Mouse (Mus musculus) ovary, postnatal 36 days (tissue): ENCODE measurements at regions not wholly inside any gene's neighbourhood (a gene's known extent, or its start where the extent isn't known, plus 50 kb on each side); places are given as distances from the start of the nearest gene placed in this dataset.
A peak's percentile ranks its signal among the peaks of the same experiment; 100 is the strongest.

ENCODE experiments used
- DNase-seq: peaks from one replicate; pipeline ENCODE4 v3.0.0; 2022; ENCODE audit warnings: low spot score, mixed read lengths

DNA sequence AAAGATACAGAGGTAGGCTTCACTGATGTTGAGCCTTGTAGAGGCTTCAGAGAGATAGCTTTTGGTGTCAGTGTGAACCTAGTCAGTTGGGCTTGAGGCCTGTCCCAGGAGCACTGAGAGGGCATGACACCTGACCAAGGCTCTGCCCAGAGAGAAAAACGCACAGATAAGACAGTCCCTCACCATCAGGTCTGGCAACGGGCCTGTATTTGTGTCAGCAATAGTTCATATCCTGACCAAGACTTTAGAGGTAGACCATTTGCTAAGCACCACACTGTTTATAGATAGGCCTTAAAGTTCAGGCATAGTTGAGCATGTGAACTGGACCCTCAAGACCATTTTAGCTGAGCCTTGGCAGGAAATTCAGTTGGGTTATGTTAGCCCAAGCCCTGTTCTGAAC, 60.4 kb upstream of the C2cd4b start:
- no peak for DNase-seq

DNA sequence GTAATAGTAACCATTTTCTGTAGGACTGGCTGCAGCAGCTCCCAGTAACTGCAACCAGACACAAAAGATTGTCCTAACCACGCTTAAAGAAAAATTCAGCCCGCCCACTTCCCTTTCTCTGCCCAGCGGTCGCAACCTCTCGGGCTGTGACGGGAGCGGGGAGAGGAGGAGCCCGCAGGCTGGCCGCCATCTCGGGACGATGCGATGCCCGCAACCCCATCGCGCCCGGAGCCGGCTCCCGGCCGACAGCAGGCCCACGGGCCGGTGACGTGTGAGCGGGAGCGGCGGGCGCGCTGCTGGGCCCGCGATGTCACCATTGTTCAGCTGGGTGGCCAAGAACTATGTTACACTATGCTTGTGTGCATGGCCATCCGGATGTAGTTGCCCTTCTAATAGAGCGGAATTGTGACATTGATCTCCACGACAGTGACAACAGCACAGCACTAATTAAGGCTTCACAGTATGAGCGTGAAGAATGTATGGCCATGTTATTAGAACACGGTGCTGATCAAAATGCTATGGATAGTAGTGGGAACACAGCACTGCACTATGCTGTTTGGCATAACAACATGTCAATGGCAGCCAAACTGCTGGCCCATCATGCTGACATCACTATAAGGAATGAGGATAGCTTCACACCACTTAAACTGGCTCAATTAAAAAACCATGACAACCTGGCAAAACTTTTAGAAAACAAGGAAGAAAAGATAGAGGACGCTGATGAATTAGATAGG, 59.2 kb upstream of the C2cd4b start:
- DNase-seq = peak; percentile 41

DNA sequence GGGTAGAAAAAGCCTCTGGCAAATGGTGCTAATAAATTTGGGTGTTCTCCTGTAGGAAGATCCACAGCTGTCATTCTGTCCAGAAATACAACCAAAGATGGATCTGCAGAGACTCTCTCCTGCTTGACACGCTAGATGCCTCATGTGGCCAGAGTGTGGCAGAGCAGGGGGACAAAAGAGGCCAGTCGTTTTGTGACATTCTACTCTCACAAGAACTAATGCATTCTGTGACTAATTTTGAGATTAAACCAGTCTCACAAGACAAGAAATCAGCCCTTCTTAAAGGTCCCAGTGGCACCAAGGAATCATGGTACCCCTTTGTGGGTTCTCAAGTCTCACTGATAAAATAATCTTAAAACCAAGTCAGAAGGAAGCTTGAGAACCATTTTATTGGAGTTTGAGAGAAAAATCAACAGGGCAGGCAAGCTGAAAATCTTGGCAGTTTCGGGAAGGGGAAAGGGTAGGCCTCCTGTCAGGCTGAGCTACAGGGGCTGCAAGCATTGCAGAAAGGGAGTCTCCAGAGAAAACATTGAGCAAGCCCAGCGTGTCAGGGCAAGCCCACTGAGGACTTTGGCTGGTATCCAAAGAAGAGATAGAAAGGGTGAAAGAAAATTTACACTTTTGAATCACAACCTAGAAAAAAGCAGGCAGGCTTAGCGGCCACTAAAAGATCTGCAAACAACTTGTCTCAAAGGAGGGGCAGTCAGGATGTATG, 50.8 kb upstream of the C2cd4b start:
- DNase-seq = no peak
